Mouse (Mus musculus) olfactory bulb, adult 2 months (tissue): Measurements from ENCODE around the gene 4933409G03Rik.
"Not testable (repeated sequence)": the region's sequence is repeated elsewhere in the genome, so short reads cannot be mapped to it uniquely, and the experiment has no call there.

ENCODE experiments used
- CTCF ChIP-seq: fragments of 200-500 bp; IDR thresholded peaks from 2 replicates; pipeline ENCODE4 v1.5.1; 2012; ENCODE audit warnings: low read depth, mild to moderate bottlenecking, low read length, moderate library complexity; ENCODE audit not compliant: insufficient read depth
- POLR2A ChIP-seq: fragments of 200-500 bp; IDR thresholded peaks from 2 replicates; pipeline ENCODE4 v1.6.1; 2012; ENCODE audit warnings: mild to moderate bottlenecking, low read depth, low read length, moderate library complexity; ENCODE audit not compliant: insufficient read depth

GRCm38 (mm10) chr2:68656186-68656585, 74.0 kb downstream of the 4933409G03Rik start, which contains the start of gene 4932414N04Rik:
- TF ChIP-seq POLR2A, CTCF: not testable (repeated sequence)
